Mouse (Mus musculus) heart, embryonic 13.5 days (tissue): Measurements from ENCODE around the gene Sptssa. TPM values are rescaled to one million over a fixed set of nuclear protein-coding genes. Genes with fewer than 3 reads are reported as not detected.
A peak's percentile ranks its signal among the peaks of the same experiment; 100 is the strongest.
"Not testable (repeated sequence)": the region's sequence is repeated elsewhere in the genome, so short reads cannot be mapped to it uniquely, and the experiment has no call there.

ENCODE experiments used
- ATAC-seq: fragments of 200-750 bp; cut with Nextera tagmentation; 2 replicates; pipeline ENCODE4 v1.8.0; 2017; ENCODE audit warnings: moderate TSS enrichment; ENCODE audit not compliant: insufficient number of reproducible peaks, low FRiP score, low TSS enrichment; ENCODE audit errors: extremely low read depth
- H3K27ac ChIP-seq: fragments of 300-500 bp; sonication (generic); replicated peaks from 2 replicates; pipeline ENCODE4 v1.5.1; 2015; ENCODE audit warnings: moderate library complexity, mild to moderate bottlenecking, inconsistent platforms
- H3K27me3 ChIP-seq: fragments of 300-500 bp; sonication (generic); replicated peaks from 2 replicates; pipeline ENCODE4 v1.6.1; 2015; ENCODE audit warnings: mild to moderate bottlenecking, inconsistent platforms
- H3K36me3 ChIP-seq: fragments of 300-500 bp; sonication (generic); 2 replicates; pipeline ENCODE4 v1.6.1; 2015; ENCODE audit warnings: mild to moderate bottlenecking, inconsistent platforms
- H3K4me1 ChIP-seq: fragments of 300-500 bp; sonication (generic); 2 replicates; pipeline ENCODE4 v1.6.1; 2015; ENCODE audit warnings: inconsistent platforms
- H3K4me2 ChIP-seq: fragments of 300-500 bp; sonication (generic); 2 replicates; pipeline ENCODE4 v1.6.1; 2015; ENCODE audit warnings: inconsistent platforms, mild to moderate bottlenecking, moderate library complexity
- H3K4me3 ChIP-seq: fragments of 300-500 bp; sonication (generic); 2 replicates; pipeline ENCODE4 v1.5.1; 2015; ENCODE audit warnings: moderate library complexity, mild to moderate bottlenecking, inconsistent platforms
- H3K9ac ChIP-seq: fragments of 300-500 bp; sonication (generic); 2 replicates; pipeline ENCODE4 v1.6.1; 2015; ENCODE audit warnings: inconsistent platforms, mild to moderate bottlenecking, moderate library complexity
- H3K9me3 ChIP-seq: fragments of 300-500 bp; sonication (generic); 2 replicates; pipeline ENCODE4 v1.6.1; 2016; ENCODE audit warnings: inconsistent platforms
- WGBS: fragments of 180-500 bp; shearing (Covaris S2); methylation state at CpG from one replicate; pipeline ENCODE4 v1.1.7; 2015; ENCODE audit warnings: mixed read lengths; 5-methylcytosine and 5-hydroxymethylcytosine counted together
- polyA plus RNA-seq: library from polyadenylated mRNA; unstranded; fragments of >200 nt; fragmentation: Nextera tagmentation; extraction: Ambion mirVana; gene quantifications from 2 replicates; pipeline ENCODE4 v1.2.1, GENCODE M21; 2015

Sptssa gene
- polyA plus RNA-seq, 1 experiment from 2014 or later = 125 TPM

DNA sequence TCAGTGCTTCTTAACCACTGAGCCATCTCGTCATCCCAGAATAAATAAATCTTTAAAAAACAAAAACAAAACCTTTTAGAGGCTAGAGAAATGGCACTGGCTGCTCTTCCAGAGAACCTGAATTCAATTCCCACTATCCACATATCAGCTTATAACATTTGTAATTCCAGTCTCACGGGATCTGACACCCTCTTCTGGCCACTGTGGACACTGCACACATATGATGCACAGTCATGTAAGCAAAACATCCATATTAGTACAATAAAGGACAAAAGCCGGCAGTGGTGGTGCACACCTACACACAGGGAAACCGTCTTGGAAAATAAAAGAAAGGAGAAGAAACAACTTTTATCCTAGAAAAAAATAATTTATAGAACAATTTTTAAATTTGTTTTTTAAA lies 19.0 kb upstream of the Sptssa start:
- H3K36me3 ChIP-seq = peaks cover 89% of the 10 kb centered on the region
- WGBS = 95% methylated on average over 4 of the region's 4 CpGs

GRCm38 (mm10) chr12:54671262-54671661 lies 14.9 kb upstream of the Sptssa start:
- Histone ChIP-seq H3K27ac (no peak overlapping the region), H3K4me2 (no peak overlapping the region), H3K9me3 (no peaks in the 10 kb centered on the region), H3K4me3 (no peak overlapping the region), H3K9ac (no peak overlapping the region), H3K36me3 (peaks cover 60% of the 10 kb centered on the region), H3K27me3 (no peaks in the 10 kb centered on the region), H3K4me1 (no peaks in the 10 kb centered on the region)
- ATAC-seq = no peak
- WGBS = 89% methylated on average over 4 of the region's 4 CpGs

More for the DNA sequence above, 19.0 kb upstream of the Sptssa start:
- no peak for ATAC-seq
- Histone ChIP-seq H3K27me3 (no peaks in the 10 kb centered on the region), H3K4me1 (no peaks in the 10 kb centered on the region), H3K27ac (no peak overlapping the region), H3K4me3 (no peak overlapping the region), H3K9me3 (no peaks in the 10 kb centered on the region), H3K4me2 (no peak overlapping the region), H3K9ac (no peak overlapping the region)

DNA sequence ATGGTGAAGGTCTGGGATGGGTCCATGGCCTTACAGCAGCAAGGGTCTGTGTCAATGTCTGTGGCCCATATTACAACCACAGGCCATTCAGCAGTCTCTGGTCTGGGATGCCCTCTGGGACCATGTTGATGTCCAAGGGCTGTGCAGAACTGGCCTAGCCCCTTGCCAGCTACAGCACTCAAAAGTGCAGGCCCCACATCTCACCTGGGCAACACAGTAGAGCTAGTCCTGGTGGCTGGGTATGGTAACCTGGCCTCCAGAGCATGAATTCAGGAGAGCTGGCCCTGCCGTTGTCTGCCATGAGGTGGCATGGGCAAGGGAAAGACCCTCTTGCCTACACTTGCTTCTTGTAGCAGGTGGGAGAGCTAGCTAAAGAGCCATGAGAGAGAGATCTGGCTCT lies 11.8 kb upstream of the Sptssa start:
- Histone ChIP-seq H3K4me3 (no peak overlapping the region), H3K27me3 (no peaks in the 10 kb centered on the region), H3K4me1 (no peaks in the 10 kb centered on the region), H3K9ac (no peak overlapping the region), H3K27ac (no peak overlapping the region), H3K36me3 (peaks cover 31% of the 10 kb centered on the region), H3K9me3 (no peaks in the 10 kb centered on the region), H3K4me2 (no peak overlapping the region)
- no peak for ATAC-seq
- 81% methylated on average over 1 of the region's 1 CpGs for WGBS

- WGBS = 70% methylated on average over 6 of the region's 6 CpGs
- H3K27ac ChIP-seq = no peak overlapping the region
- no peaks in the 10 kb centered on the region for H3K9me3 ChIP-seq
- H3K36me3 ChIP-seq = peaks cover 7% of the 10 kb centered on the region
- no peak overlapping the region for H3K4me2 ChIP-seq
- no peaks in the 10 kb centered on the region for H3K4me1 ChIP-seq
- no peaks in the 10 kb centered on the region for H3K27me3 ChIP-seq
- ATAC-seq = no peak
- no peak overlapping the region for H3K9ac ChIP-seq
- H3K4me3 ChIP-seq = no peak overlapping the region
Measured at GRCm38 (mm10) chr12:54665526-54665925, 9.2 kb upstream of the Sptssa start.

- ATAC-seq, H3K27me3 ChIP-seq, H3K4me2 ChIP-seq, H3K36me3 ChIP-seq, H3K27ac ChIP-seq, H3K4me1 ChIP-seq, H3K9ac ChIP-seq, H3K9me3 ChIP-seq, H3K4me3 ChIP-seq: not testable (repeated sequence)
- WGBS = 60% methylated on average over 5 of the region's 5 CpGs
Measured at GRCm38 (mm10) chr12:54661470-54661869, 5.1 kb upstream of the Sptssa start.

DNA sequence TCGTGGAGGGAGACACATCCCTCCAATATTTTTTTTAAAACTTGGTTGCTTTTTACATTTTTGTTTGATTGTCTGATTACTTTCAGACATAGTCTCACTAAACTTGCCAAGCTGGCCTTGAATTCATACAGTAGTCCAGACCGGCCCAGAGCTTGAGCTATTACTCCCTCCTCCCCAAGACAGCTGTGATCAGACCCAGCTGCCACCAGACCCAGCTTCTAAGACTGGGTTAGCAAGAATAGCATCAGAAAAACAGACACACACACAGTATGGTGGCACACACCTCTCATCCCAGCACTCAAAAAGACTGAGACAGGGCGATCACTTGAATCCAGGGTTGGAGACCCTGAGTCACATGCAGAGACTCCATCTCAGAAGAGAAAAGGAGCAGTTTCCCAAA lies 3.5 kb upstream of the Sptssa start:
- 75% methylated on average over 3 of the region's 3 CpGs for WGBS
- Histone ChIP-seq H3K4me3 (no peak overlapping the region), H3K36me3 (no peaks in the 10 kb centered on the region), H3K9ac (no peak overlapping the region), H3K4me1 (peaks cover 9% of the 10 kb centered on the region), H3K4me2 (no peak overlapping the region), H3K27ac (no peak overlapping the region), H3K27me3 (no peaks in the 10 kb centered on the region), H3K9me3 (no peaks in the 10 kb centered on the region)
- no peak for ATAC-seq

GRCm38 (mm10) chr12:54658425-54659092 lies 2.2 kb upstream of the Sptssa start:
- H3K4me2 ChIP-seq = no peak overlapping the region
- no peak overlapping the region for H3K27ac ChIP-seq
- ATAC-seq = no peak
- H3K4me3 ChIP-seq = no peak overlapping the region
- H3K4me1 ChIP-seq = peaks cover 23% of the 10 kb centered on the region
- H3K27me3 ChIP-seq = no peaks in the 10 kb centered on the region
- WGBS = 53% methylated on average over 7 of the region's 7 CpGs
- no peaks in the 10 kb centered on the region for H3K36me3 ChIP-seq
- no peak overlapping the region for H3K9ac ChIP-seq
- no peaks in the 10 kb centered on the region for H3K9me3 ChIP-seq

- Histone ChIP-seq H3K9ac (no peak overlapping the region), H3K9me3 (no peaks in the 10 kb centered on the region), H3K4me2 (no peak overlapping the region), H3K4me1 (peaks cover 28% of the 10 kb centered on the region), H3K36me3 (no peaks in the 10 kb centered on the region), H3K4me3 (no peak overlapping the region), H3K27me3 (no peaks in the 10 kb centered on the region), H3K27ac (no peak overlapping the region)
- 87% methylated on average over 5 of the region's 5 CpGs for WGBS
- ATAC-seq = no peak
Measured at GRCm38 (mm10) chr12:54657951-54658350, 1.6 kb upstream of the Sptssa start.

DNA sequence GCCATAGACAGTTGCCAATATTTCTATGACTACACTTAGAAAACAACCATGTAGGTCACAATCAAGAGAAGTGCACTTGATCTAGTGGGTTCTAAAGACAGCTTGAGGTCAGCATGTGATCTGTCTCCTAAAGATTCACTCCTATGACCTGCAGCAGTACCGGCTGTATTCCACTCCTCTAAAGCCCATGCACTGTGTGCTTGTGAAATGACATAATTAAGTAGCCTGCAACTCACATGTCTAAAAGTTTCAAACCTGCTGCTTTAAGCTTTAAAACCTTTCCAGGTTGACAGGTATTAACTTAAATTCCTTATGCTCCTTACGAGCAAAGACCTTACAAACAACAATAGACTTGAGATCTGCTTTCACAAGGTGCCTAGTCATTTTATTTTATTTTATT lies 853 bp upstream of the Sptssa start:
- H3K4me3 ChIP-seq = peak overlapping the region; percentile 74
- H3K9ac ChIP-seq = peak overlapping the region; percentile 76
- no peaks in the 10 kb centered on the region for H3K27me3 ChIP-seq
- no peak overlapping the region for H3K27ac ChIP-seq
- H3K4me2 ChIP-seq = peak overlapping the region; percentile 76
- H3K4me1 ChIP-seq = peaks cover 34% of the 10 kb centered on the region
- ATAC-seq = no peak
- no peaks in the 10 kb centered on the region for H3K9me3 ChIP-seq
- WGBS = 48% methylated on average over 2 of the region's 2 CpGs
- H3K36me3 ChIP-seq = no peaks in the 10 kb centered on the region

GRCm38 (mm10) chr12:54656039-54656395 lies 356 bp downstream of the Sptssa start:
- Histone ChIP-seq H3K9me3 (no peaks in the 10 kb centered on the region), H3K27ac (peak overlapping the region; percentile 90), H3K4me1 (peaks cover 39% of the 10 kb centered on the region), H3K36me3 (0 out of 2 replicates have a peak, but pooled peaks cover 2% of the 10 kb centered on the region), H3K9ac (peak overlapping the region; percentile 91), H3K4me3 (peak overlapping the region; percentile 74), H3K4me2 (peak overlapping the region; percentile 76), H3K27me3 (no peaks in the 10 kb centered on the region)
- no peak for ATAC-seq
- WGBS = under 1% methylated on average over 22 of the region's 22 CpGs

GRCm38 (mm10) chr12:54655292-54656038 lies 908 bp downstream of the Sptssa start:
- Histone ChIP-seq H3K4me3 (peak overlapping the region; percentile 74), H3K27me3 (no peaks in the 10 kb centered on the region), H3K9me3 (no peaks in the 10 kb centered on the region), H3K9ac (peak overlapping the region; percentile 91), H3K4me1 (peaks cover 39% of the 10 kb centered on the region), H3K4me2 (peak overlapping the region; percentile 76), H3K36me3 (0 out of 2 replicates have a peak, but pooled peaks cover 5% of the 10 kb centered on the region), H3K27ac (peak overlapping the region; percentile 90)
- WGBS = 21% methylated on average over 16 of the region's 16 CpGs
- ATAC-seq = no peak

DNA sequence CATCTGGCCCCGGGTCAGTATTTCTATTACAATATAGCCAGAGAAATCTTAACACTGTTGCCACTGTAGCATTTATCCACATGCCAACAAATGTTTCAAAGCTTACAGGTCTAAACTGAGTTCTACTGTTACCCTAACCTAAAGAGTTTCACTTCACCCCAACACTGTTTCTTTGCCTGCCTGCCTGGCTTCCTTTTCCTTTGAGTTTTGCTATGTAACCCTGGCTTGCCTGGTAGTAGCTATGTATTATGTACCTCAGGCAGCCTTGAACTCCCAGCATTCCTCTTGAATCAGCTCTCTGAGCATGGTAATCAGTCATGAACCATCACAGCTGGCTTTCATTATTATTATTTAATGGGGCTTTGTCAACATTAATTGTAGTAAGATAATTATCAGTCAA lies 1.6 kb downstream of the Sptssa start:
- H3K4me2 ChIP-seq = peak overlapping the region; percentile 76
- H3K27me3 ChIP-seq = no peaks in the 10 kb centered on the region
- H3K4me1 ChIP-seq = peaks cover 39% of the 10 kb centered on the region
- peak overlapping the region; percentile 58 for H3K9ac ChIP-seq
- no peak for ATAC-seq
- H3K27ac ChIP-seq = peak overlapping the region; percentile 12; the same call in 1 of the 2 replicates
- 74% methylated on average over 1 of the region's 1 CpGs for WGBS
- H3K9me3 ChIP-seq = no peaks in the 10 kb centered on the region
- H3K36me3 ChIP-seq = peaks cover 12% of the 10 kb centered on the region; the same call in 1 of the 2 replicates
- peak overlapping the region; percentile 74 for H3K4me3 ChIP-seq
